Mouse (Mus musculus) midbrain, embryonic 12.5 days (tissue): Measurements from ENCODE around the gene Rbm42. TPM values are rescaled to one million over a fixed set of nuclear protein-coding genes. Genes with fewer than 3 reads are reported as not detected.

ENCODE experiments used
- ATAC-seq: fragments of 200-750 bp; cut with Nextera tagmentation; 2 replicates; pipeline ENCODE4 v1.8.0; 2017; ENCODE audit warnings: low read depth, moderate TSS enrichment, moderate library complexity; ENCODE audit not compliant: low FRiP score
- H3K27ac ChIP-seq: fragments of 300-500 bp; sonication (generic); replicated peaks from 2 replicates; pipeline ENCODE4 v1.5.1; 2016; ENCODE audit warnings: mild to moderate bottlenecking
- H3K27me3 ChIP-seq: fragments of 300-500 bp; sonication (generic); 2 replicates; pipeline ENCODE4 v1.6.1; 2016; ENCODE audit warnings: mild to moderate bottlenecking
- H3K36me3 ChIP-seq: fragments of 300-500 bp; sonication (generic); 2 replicates; pipeline ENCODE4 v1.6.1; 2016
- H3K4me1 ChIP-seq: fragments of 300-500 bp; sonication (generic); 2 replicates; pipeline ENCODE4 v1.6.1; 2016
- H3K4me2 ChIP-seq: fragments of 300-500 bp; sonication (generic); replicated peaks from 2 replicates; pipeline ENCODE4 v1.6.1; 2016; ENCODE audit warnings: mild to moderate bottlenecking, moderate library complexity
- H3K4me3 ChIP-seq: fragments of 300-500 bp; sonication (generic); 2 replicates; pipeline ENCODE4 v1.5.1; 2016; ENCODE audit warnings: mild to moderate bottlenecking
- H3K9ac ChIP-seq: fragments of 300-500 bp; sonication (generic); replicated peaks from 2 replicates; pipeline ENCODE4 v1.6.1; 2016; ENCODE audit warnings: mild to moderate bottlenecking, moderate library complexity
- H3K9me3 ChIP-seq: fragments of 300-500 bp; sonication (generic); 2 replicates; pipeline ENCODE4 v1.6.1; 2016; ENCODE audit warnings: mild to moderate bottlenecking
- WGBS: fragments of 180-500 bp; shearing (Covaris S2); methylation state at CpG from one replicate; pipeline ENCODE4 v1.1.7; 2016; 5-methylcytosine and 5-hydroxymethylcytosine counted together
- polyA plus RNA-seq: library from polyadenylated mRNA; unstranded; fragments of >200 nt; fragmentation: Nextera tagmentation; extraction: Ambion mirVana; gene quantifications from 2 replicates; pipeline ENCODE4 v1.2.1, GENCODE M21; 2016

Rbm42 gene
- polyA plus RNA-seq, 1 experiment from 2014 or later, result 154 TPM

- Histone ChIP-seq H3K27ac (no peak overlapping the region), H3K4me2 (no peak overlapping the region), H3K9ac (no peak overlapping the region), H3K4me3 (no peak overlapping the region), H3K27me3 (no peaks in the 10 kb centered on the region), H3K9me3 (no peaks in the 10 kb centered on the region), H3K36me3 (no peaks in the 10 kb centered on the region), H3K4me1 (peaks cover 13% of the 10 kb centered on the region)
- no peak for ATAC-seq
- 76% methylated on average over 5 of the region's 5 CpGs for WGBS
Observed at GRCm38 (mm10) chr7:30596811-30597210, 53.3 kb downstream of the Rbm42 start.

DNA sequence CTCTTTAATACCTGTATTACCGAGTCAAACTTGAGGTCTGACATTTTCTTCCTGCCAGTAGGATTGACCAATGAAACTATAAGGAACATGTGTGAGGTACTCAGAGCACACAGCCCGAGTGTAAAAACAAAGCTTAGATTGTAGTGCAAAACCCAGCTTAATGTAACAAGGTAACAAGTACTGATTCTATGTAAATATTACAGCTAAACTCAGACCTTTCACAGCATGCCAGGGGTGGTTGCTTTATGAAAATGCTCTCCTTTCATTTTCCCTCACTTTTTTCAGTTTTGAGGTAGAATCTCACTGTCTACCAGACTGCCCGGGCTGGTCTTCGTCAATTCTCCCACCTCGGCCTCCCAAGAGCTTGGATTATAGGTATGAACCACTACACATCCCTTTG is 54.0 kb downstream of the Rbm42 start:
- WGBS, result 83% methylated on average over 5 of the region's 5 CpGs
- Histone ChIP-seq H3K4me1 (peaks cover 13% of the 10 kb centered on the region), H3K27me3 (no peaks in the 10 kb centered on the region), H3K36me3 (no peaks in the 10 kb centered on the region), H3K4me2 (no peak overlapping the region), H3K27ac (no peak overlapping the region), H3K9ac (no peak overlapping the region), H3K4me3 (no peak overlapping the region), H3K9me3 (no peaks in the 10 kb centered on the region)
- no peak for ATAC-seq

- no peak for ATAC-seq
- Histone ChIP-seq H3K27me3 (no peaks in the 10 kb centered on the region), H3K4me3 (no peak overlapping the region), H3K36me3 (no peaks in the 10 kb centered on the region), H3K4me1 (peaks cover 10% of the 10 kb centered on the region), H3K4me2 (no peak overlapping the region), H3K27ac (no peak overlapping the region), H3K9ac (no peak overlapping the region), H3K9me3 (no peaks in the 10 kb centered on the region)
- WGBS, result 68% methylated on average over 4 of the region's 4 CpGs
Observed at GRCm38 (mm10) chr7:30594510-30595024, 55.5 kb downstream of the Rbm42 start.

GRCm38 (mm10) chr7:30593579-30594509 is 56.3 kb downstream of the Rbm42 start:
- H3K4me2 ChIP-seq, result 0 out of 2 replicates have a peak overlapping the region, but pooled peaks have one; percentile 13
- 0 out of 2 replicates have a peak overlapping the region, but pooled peaks have one; percentile 54 for H3K27ac ChIP-seq
- no peaks in the 10 kb centered on the region for H3K36me3 ChIP-seq
- peaks cover 10% of the 10 kb centered on the region for H3K4me1 ChIP-seq
- H3K4me3 ChIP-seq, result no peak overlapping the region
- H3K9me3 ChIP-seq, result no peaks in the 10 kb centered on the region
- no peak for ATAC-seq
- no peaks in the 10 kb centered on the region for H3K27me3 ChIP-seq
- 76% methylated on average over 10 of the region's 10 CpGs for WGBS
- no peak overlapping the region for H3K9ac ChIP-seq

GRCm38 (mm10) chr7:30592772-30593423 is 57.2 kb downstream of the Rbm42 start:
- Histone ChIP-seq H3K27me3 (no peaks in the 10 kb centered on the region), H3K9ac (no peak overlapping the region)
- 54% methylated on average over 5 of the region's 5 CpGs for whole genome bisulfite sequencing

GRCm38 (mm10) chr7:30591605-30591951 is 58.5 kb downstream of the Rbm42 start:
- Histone ChIP-seq H3K4me2 (no peak overlapping the region), H3K36me3 (peaks cover 4% of the 10 kb centered on the region), H3K27ac (0 out of 2 replicates have a peak overlapping the region, but pooled peaks have one; percentile 20), H3K4me1 (peaks cover 22% of the 10 kb centered on the region), H3K9me3 (no peaks in the 10 kb centered on the region), H3K4me3 (no peak overlapping the region), H3K27me3 (no peaks in the 10 kb centered on the region), H3K9ac (no peak overlapping the region; the same call in 1 of the 2 replicates)
- no peak for ATAC-seq
- WGBS, result 42% methylated on average over 4 of the region's 4 CpGs

More at GRCm38 (mm10) chr7:30592772-30593423, 57.2 kb downstream of the Rbm42 start:
- Histone ChIP-seq H3K27ac (no peak overlapping the region), H3K36me3 (no peaks in the 10 kb centered on the region), H3K4me3 (no peak overlapping the region), H3K9me3 (no peaks in the 10 kb centered on the region), H3K4me2 (no peak overlapping the region), H3K4me1 (peaks cover 10% of the 10 kb centered on the region)
- no peak for ATAC-seq

Other genes starting within 250 kb of the Rbm42 start
- 18.3 and 24.4 TPM in 2 replicates for gene Tyrobp, start 236.6 kb downstream of the Rbm42 start, polyA plus RNA-seq
- not detected in 2 replicates for gene Hcst, start 230.5 kb downstream of the Rbm42 start, polyA plus RNA-seq
- 1.4 TPM in 2 replicates for gene Nfkbid, start 228.6 kb downstream of the Rbm42 start, polyA plus RNA-seq
- 301 and 324 TPM in 2 replicates for gene Aplp1, start 204.8 kb downstream of the Rbm42 start, polyA plus RNA-seq
- 1.6 and 4.7 TPM in 2 replicates for gene Kirrel2, start 192.6 kb downstream of the Rbm42 start, polyA plus RNA-seq
- 0.58 and 1.1 TPM in 2 replicates for gene Nphs1, start 192.0 kb downstream of the Rbm42 start, polyA plus RNA-seq
- gene Prodh2, start 156.7 kb downstream of the Rbm42 start, polyA plus RNA-seq, result 0.39 TPM in 1 of 2 replicates, not detected in the other
- gene Arhgap33, start 115.3 kb downstream of the Rbm42 start, polyA plus RNA-seq, result 96.3 and 99.5 TPM in 2 replicates
- gene Hspb6, start 98.1 kb downstream of the Rbm42 start, polyA plus RNA-seq, result 5.8 and 6.2 TPM in 2 replicates
- 15.1 TPM in 2 replicates for gene Proser3, start 98.0 kb downstream of the Rbm42 start, polyA plus RNA-seq
- 53.0 and 54.9 TPM in 2 replicates for gene Lin37, start 90.5 kb downstream of the Rbm42 start, polyA plus RNA-seq
- 83.1 and 88.4 TPM in 2 replicates for gene U2af1l4, start 87.0 kb downstream of the Rbm42 start, polyA plus RNA-seq
- 21.8 and 23.5 TPM in 2 replicates for gene Gm49396, start 87.0 kb downstream of the Rbm42 start, polyA plus RNA-seq
- 130 and 144 TPM in 2 replicates for gene Psenen, start 86.7 kb downstream of the Rbm42 start, polyA plus RNA-seq
- 5.9 and 8.2 TPM in 2 replicates for gene Igflr1, start 84.9 kb downstream of the Rbm42 start, polyA plus RNA-seq
- gene Kmt2b, start 61.6 kb downstream of the Rbm42 start, polyA plus RNA-seq, result 11.4 and 13.6 TPM in 2 replicates
- gene Zbtb32, start 51.4 kb downstream of the Rbm42 start, polyA plus RNA-seq, result 0.34 and 0.47 TPM in 2 replicates
- gene Upk1a, start 37.5 kb downstream of the Rbm42 start, polyA plus RNA-seq, result 0.75 and 0.85 TPM in 2 replicates
- 801 and 832 TPM in 2 replicates for gene Cox6b1, start 24.2 kb downstream of the Rbm42 start, polyA plus RNA-seq
- not detected in 2 replicates for gene Etv2, start 14.5 kb downstream of the Rbm42 start, polyA plus RNA-seq
- gene Haus5, start 14.7 kb upstream of the Rbm42 start, polyA plus RNA-seq, result 49.0 and 50.4 TPM in 2 replicates
- gene Pmis2, start 21.3 kb upstream of the Rbm42 start, polyA plus RNA-seq, result not detected in 2 replicates
- gene 2200002J24Rik, start 48.6 kb upstream of the Rbm42 start, polyA plus RNA-seq, result not detected in 2 replicates
- 1.1 and 2.0 TPM in 2 replicates for gene Atp4a, start 61.9 kb upstream of the Rbm42 start, polyA plus RNA-seq
- 149 and 152 TPM in 2 replicates for gene Tmem147, start 79.2 kb upstream of the Rbm42 start, polyA plus RNA-seq
- 0.65 and 1.6 TPM in 2 replicates for gene Gapdhs, start 93.4 kb upstream of the Rbm42 start, polyA plus RNA-seq
- gene Sbsn, start 101.2 kb upstream of the Rbm42 start, polyA plus RNA-seq, result 1.6 and 1.8 TPM in 2 replicates
- 0.20 and 0.38 TPM in 2 replicates for gene Dmkn, start 113.4 kb upstream of the Rbm42 start, polyA plus RNA-seq
- gene Krtdap, start 137.6 kb upstream of the Rbm42 start, polyA plus RNA-seq, result not detected in 2 replicates
- gene Ffar2, start 173.5 kb upstream of the Rbm42 start, polyA plus RNA-seq, result not detected in 2 replicates
- not detected in 2 replicates for gene Ffar3, start 205.9 kb upstream of the Rbm42 start, polyA plus RNA-seq
- gene Ffar1, start 211.2 kb upstream of the Rbm42 start, polyA plus RNA-seq, result not detected in 2 replicates
- not detected in 2 replicates for gene Cd22, start 230.0 kb upstream of the Rbm42 start, polyA plus RNA-seq